Mouse (Mus musculus) liver, embryonic 16.5 days (tissue): ENCODE measurements around the gene Adap2. TPM values are rescaled to one million over a fixed set of nuclear protein-coding genes. Genes with fewer than 3 reads are reported as not detected.
A peak's percentile ranks its signal among the peaks of the same experiment; 100 is the strongest.

Source experiments
- ATAC-seq: fragments of 200-750 bp; cut with Nextera tagmentation; 2 replicates; pipeline ENCODE4 v1.8.0; 2017; ENCODE audit warnings: low read depth, mild to moderate bottlenecking, moderate number of reproducible peaks, moderate library complexity
- H3K27ac ChIP-seq: fragments of 300-500 bp; sonication (generic); 2 replicates; pipeline ENCODE4 v1.5.1; 2014; ENCODE audit warnings: mild to moderate bottlenecking, low read length
- H3K27me3 ChIP-seq: fragments of 300-500 bp; sonication (generic); 2 replicates; pipeline ENCODE4 v1.6.1; 2014; ENCODE audit warnings: low read depth, low read length, mixed read lengths; ENCODE audit not compliant: control insufficient read depth, insufficient read depth
- H3K36me3 ChIP-seq: fragments of 300-500 bp; sonication (generic); 2 replicates; pipeline ENCODE4 v1.6.1; 2014; ENCODE audit warnings: mild to moderate bottlenecking; ENCODE audit not compliant: control insufficient read depth, insufficient read depth
- H3K4me1 ChIP-seq: fragments of 300-500 bp; sonication (generic); 2 replicates; pipeline ENCODE4 v1.6.1; 2014; ENCODE audit warnings: low read depth, low read length, mixed read lengths; ENCODE audit not compliant: control insufficient read depth
- H3K4me2 ChIP-seq: fragments of 300-500 bp; sonication (generic); 2 replicates; pipeline ENCODE4 v1.6.1; 2014; ENCODE audit warnings: low read depth, low read length, mixed read lengths
- H3K4me3 ChIP-seq: fragments of 300-500 bp; sonication (generic); 2 replicates; pipeline ENCODE4 v1.5.1; 2014; ENCODE audit warnings: low read depth, mild to moderate bottlenecking, low read length
- H3K9ac ChIP-seq: fragments of 300-500 bp; sonication (generic); 2 replicates; pipeline ENCODE4 v1.6.1; 2014; ENCODE audit warnings: low read depth, low read length
- H3K9me3 ChIP-seq: fragments of 300-500 bp; sonication (generic); replicated peaks from 2 replicates; pipeline ENCODE4 v1.6.1; 2016; ENCODE audit warnings: low read length; ENCODE audit not compliant: control insufficient read depth
- WGBS: fragments of 180-500 bp; shearing (Covaris S2); extraction: QIAGEN DNeasy Blood & Tissue Kit; methylation state at CpG from one replicate; pipeline ENCODE4 v1.1.7; 2014; ENCODE audit not compliant: insufficient replicate concordance; 5-methylcytosine and 5-hydroxymethylcytosine counted together
- polyA plus RNA-seq: library from polyadenylated mRNA; unstranded; fragments of >200 nt; fragmentation: Nextera tagmentation; extraction: Ambion mirVana; gene quantifications from 2 replicates; pipeline ENCODE4 v1.2.1, GENCODE M21; 2015

Adap2 gene
- polyA plus RNA-seq, 1 experiment from 2014 or later, result 7.3 TPM

GRCm38 (mm10) chr11:80152376-80152775 lies 1.5 kb upstream of the Adap2 start:
- no peak overlapping the region for H3K4me3 ChIP-seq
- no peak overlapping the region for H3K27ac ChIP-seq
- 63% methylated on average over 8 of the region's 8 CpGs for WGBS
- H3K27me3 ChIP-seq, result peaks cover 14% of the 10 kb centered on the region
- no peak for ATAC-seq
- peaks cover 16% of the 10 kb centered on the region for H3K4me1 ChIP-seq
- H3K9me3 ChIP-seq, result no peaks in the 10 kb centered on the region
- no peak overlapping the region for H3K9ac ChIP-seq
- no peak overlapping the region for H3K4me2 ChIP-seq
- H3K36me3 ChIP-seq, result no peaks in the 10 kb centered on the region

- H3K27ac ChIP-seq, result no peak overlapping the region
- H3K36me3 ChIP-seq, result no peaks in the 10 kb centered on the region
- ATAC-seq, result no peak
- 32% methylated on average over 25 of the region's 25 CpGs for WGBS
- H3K27me3 ChIP-seq, result peaks cover 14% of the 10 kb centered on the region
- peak overlapping the region; percentile 72 for H3K9ac ChIP-seq
- no peaks in the 10 kb centered on the region for H3K9me3 ChIP-seq
- peak overlapping the region; percentile 87 for H3K4me2 ChIP-seq
- peak overlapping the region; percentile 72 for H3K4me3 ChIP-seq
- H3K4me1 ChIP-seq, result peaks cover 13% of the 10 kb centered on the region
Observed at GRCm38 (mm10) chr11:80154501-80154900, 596 bp downstream of the Adap2 start.

GRCm38 (mm10) chr11:80155541-80155940 lies 1.6 kb downstream of the Adap2 start:
- peaks cover 14% of the 10 kb centered on the region for H3K27me3 ChIP-seq
- H3K9me3 ChIP-seq, result no peaks in the 10 kb centered on the region
- no peak overlapping the region for H3K4me2 ChIP-seq
- H3K9ac ChIP-seq, result no peak overlapping the region
- H3K27ac ChIP-seq, result no peak overlapping the region
- 63% methylated on average over 8 of the region's 8 CpGs for WGBS
- ATAC-seq, result no peak
- no peak overlapping the region for H3K4me3 ChIP-seq
- H3K4me1 ChIP-seq, result peaks cover 13% of the 10 kb centered on the region
- no peaks in the 10 kb centered on the region for H3K36me3 ChIP-seq

GRCm38 (mm10) chr11:80155961-80156360 lies 2.1 kb downstream of the Adap2 start:
- peaks cover 14% of the 10 kb centered on the region for H3K27me3 ChIP-seq
- no peak overlapping the region for H3K4me3 ChIP-seq
- 0 out of 2 replicates have a peak overlapping the region, but pooled peaks have one; percentile 6 for H3K4me2 ChIP-seq
- H3K36me3 ChIP-seq, result no peaks in the 10 kb centered on the region
- peaks cover 13% of the 10 kb centered on the region for H3K4me1 ChIP-seq
- no peak for ATAC-seq
- no peak overlapping the region for H3K27ac ChIP-seq
- H3K9me3 ChIP-seq, result no peaks in the 10 kb centered on the region
- no peak overlapping the region for H3K9ac ChIP-seq
- WGBS, result 62% methylated on average over 4 of the region's 4 CpGs

GRCm38 (mm10) chr11:80156841-80157240 lies 2.9 kb downstream of the Adap2 start:
- Histone ChIP-seq H3K9me3 (no peaks in the 10 kb centered on the region), H3K4me3 (no peak overlapping the region), H3K4me1 (peaks cover 13% of the 10 kb centered on the region), H3K27me3 (peaks cover 14% of the 10 kb centered on the region), H3K27ac (no peak overlapping the region), H3K4me2 (no peak overlapping the region), H3K9ac (no peak overlapping the region), H3K36me3 (no peaks in the 10 kb centered on the region)
- 68% methylated on average over 4 of the region's 4 CpGs for WGBS
- no peak for ATAC-seq

- Histone ChIP-seq H3K4me3 (no peak overlapping the region), H3K27ac (peak overlapping the region; percentile 57), H3K36me3 (no peaks in the 10 kb centered on the region), H3K4me1 (peaks cover 4% of the 10 kb centered on the region), H3K27me3 (peaks cover 13% of the 10 kb centered on the region), H3K9me3 (no peaks in the 10 kb centered on the region), H3K4me2 (no peak overlapping the region), H3K9ac (no peak overlapping the region)
- 53% methylated on average over 7 of the region's 7 CpGs for WGBS
- ATAC-seq, result peak; percentile 84
Observed at GRCm38 (mm10) chr11:80159018-80159417, 5.1 kb downstream of the Adap2 start.

- H3K9ac ChIP-seq, result no peak overlapping the region
- 61% methylated on average over 4 of the region's 4 CpGs for WGBS
- no peaks in the 10 kb centered on the region for H3K4me1 ChIP-seq
- H3K36me3 ChIP-seq, result no peaks in the 10 kb centered on the region
- no peak overlapping the region for H3K27ac ChIP-seq
- H3K4me2 ChIP-seq, result no peak overlapping the region
- ATAC-seq, result no peak
- H3K9me3 ChIP-seq, result no peaks in the 10 kb centered on the region
- no peaks in the 10 kb centered on the region for H3K27me3 ChIP-seq
- no peak overlapping the region for H3K4me3 ChIP-seq
Observed at GRCm38 (mm10) chr11:80161041-80161440, 7.1 kb downstream of the Adap2 start.

GRCm38 (mm10) chr11:80163362-80164116 lies 9.6 kb downstream of the Adap2 start:
- WGBS, result 22% methylated on average over 7 of the region's 7 CpGs
- ATAC-seq, result no peak
- Histone ChIP-seq H3K27ac (no peak overlapping the region), H3K36me3 (no peaks in the 10 kb centered on the region; the same call in 1 of the 2 replicates), H3K27me3 (no peaks in the 10 kb centered on the region), H3K9ac (no peak overlapping the region), H3K4me3 (no peak overlapping the region), H3K4me1 (no peaks in the 10 kb centered on the region), H3K4me2 (no peak overlapping the region), H3K9me3 (no peaks in the 10 kb centered on the region)

- Histone ChIP-seq H3K4me3 (no peak overlapping the region), H3K9ac (no peak overlapping the region), H3K9me3 (no peaks in the 10 kb centered on the region), H3K27me3 (no peaks in the 10 kb centered on the region), H3K27ac (no peak overlapping the region), H3K4me2 (no peak overlapping the region), H3K36me3 (no peaks in the 10 kb centered on the region; the same call in 1 of the 2 replicates), H3K4me1 (peaks cover 4% of the 10 kb centered on the region; the same call in 1 of the 2 replicates)
- 58% methylated on average over 2 of the region's 2 CpGs for WGBS
- ATAC-seq, result no peak
Observed at GRCm38 (mm10) chr11:80164224-80164623, 10.3 kb downstream of the Adap2 start.
